Mouse (Mus musculus): ENCODE measurements around the gene Chrna9. TPM values are rescaled to one million over a fixed set of nuclear protein-coding genes. Genes with fewer than 3 reads are reported as not detected.
"Not testable (repeated sequence)": the region's sequence is repeated elsewhere in the genome, so short reads cannot be mapped to it uniquely, and the experiment has no call there.

Gene Chrna9
- polyA plus RNA-seq, 1 experiment from 2014 or later: 0.57 TPM

DNA sequence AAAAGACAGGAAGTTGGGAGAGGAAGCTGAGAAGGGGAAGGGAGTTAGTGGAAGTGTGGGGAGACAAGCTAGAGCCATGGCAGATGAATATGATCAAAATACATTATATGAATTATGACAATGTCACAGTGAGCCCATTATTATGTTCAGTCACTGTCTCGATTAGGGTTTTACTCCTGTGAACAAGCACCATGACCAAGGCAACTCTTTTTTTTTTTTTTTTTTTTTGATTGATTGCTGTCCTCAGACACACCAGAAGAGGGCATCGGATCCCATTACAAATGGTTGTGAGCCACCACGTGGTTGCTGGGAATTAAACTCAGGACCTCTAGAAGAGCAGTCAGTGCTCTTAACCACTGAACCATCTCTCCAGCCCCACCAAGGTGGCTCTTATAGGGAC is 52.3 kb downstream of the Chrna9 start:
- not testable (repeated sequence) for ATAC-seq (ENCODE audit: insufficient read depth, low FRiP score, low TSS enrichment)

DNA sequence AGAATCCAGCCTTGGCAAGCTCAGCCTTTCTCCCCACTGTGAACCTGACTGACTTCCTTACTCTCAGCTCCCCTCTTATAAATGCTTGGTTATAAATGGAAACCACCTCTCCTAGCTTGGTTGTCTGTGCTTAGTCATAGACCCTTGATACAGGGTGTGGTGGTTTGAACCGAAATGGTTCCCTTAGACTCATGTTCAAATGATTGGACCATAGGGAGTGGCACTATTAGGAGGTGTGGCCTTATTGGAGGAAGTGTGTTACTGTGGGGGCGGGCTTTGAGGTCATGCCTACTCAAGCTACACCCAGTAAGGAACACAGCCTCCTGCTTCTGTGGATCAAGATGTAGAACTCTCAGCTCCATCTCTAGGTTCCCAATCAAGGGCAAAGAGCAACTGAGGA is 56.5 kb downstream of the Chrna9 start:
- no peaks in the 10 kb centered on the region for H3K36me3 ChIP-seq (ENCODE audit: control insufficient read depth, insufficient read depth, low read length)
- H3K9ac ChIP-seq (ENCODE audit: low read length): no peak overlapping the region
- H3K9me3 ChIP-seq (ENCODE audit: control insufficient read depth, low read length): no peaks in the 10 kb centered on the region
- ATAC-seq (ENCODE audit: insufficient read depth, low FRiP score, low TSS enrichment) (no peak), DNase-seq (ENCODE audit: low spot score) (no peak)
- no peaks in the 10 kb centered on the region for H3K4me1 ChIP-seq (ENCODE audit: control insufficient read depth, insufficient read depth, low read length)
- no peak overlapping the region for H3K4me3 ChIP-seq (ENCODE audit: low read depth, low read length)
- H3K27me3 ChIP-seq (ENCODE audit: control insufficient read depth, insufficient read depth, low read length): no peaks in the 10 kb centered on the region
- H3K27ac ChIP-seq (ENCODE audit: low read depth, low read length): no peak overlapping the region
- H3K4me2 ChIP-seq (ENCODE audit: low read depth): no peak overlapping the region
- WGBS: 91% methylated on average over 2 of the region's 2 CpGs

More for the DNA sequence above, 52.3 kb downstream of the Chrna9 start:
- WGBS: 73% methylated on average over 3 of the region's 3 CpGs
- not testable (repeated sequence) for H3K27ac ChIP-seq (ENCODE audit: low read depth, low read length); H3K4me1 ChIP-seq (ENCODE audit: control insufficient read depth, insufficient read depth, low read length); DNase-seq (ENCODE audit: low spot score); H3K9ac ChIP-seq (ENCODE audit: low read length); H3K4me3 ChIP-seq (ENCODE audit: low read depth, low read length); H3K36me3 ChIP-seq (ENCODE audit: control insufficient read depth, insufficient read depth, low read length); H3K4me2 ChIP-seq (ENCODE audit: low read depth); H3K27me3 ChIP-seq (ENCODE audit: control insufficient read depth, insufficient read depth, low read length); H3K9me3 ChIP-seq (ENCODE audit: control insufficient read depth, low read length)

DNA sequence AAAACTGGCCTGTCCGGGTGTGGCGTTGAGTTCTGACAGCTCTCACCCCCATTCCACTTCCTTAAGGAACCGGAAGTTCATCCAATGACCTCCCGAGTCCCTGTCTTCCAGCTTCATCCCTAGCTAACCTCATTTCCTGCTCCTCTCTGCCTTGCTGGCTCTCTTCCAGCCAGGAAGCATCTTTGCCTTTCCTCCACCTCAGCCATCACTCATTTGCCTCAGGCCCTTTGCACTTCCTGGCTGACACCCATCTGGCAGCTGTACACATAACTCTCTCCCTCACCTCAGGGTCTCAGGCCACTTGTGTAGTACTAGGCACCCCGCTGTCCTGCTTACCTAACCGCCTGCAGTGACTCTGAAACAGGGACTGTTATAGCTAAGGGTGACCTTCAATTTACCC is 59.9 kb downstream of the Chrna9 start:
- 84% methylated on average over 6 of the region's 6 CpGs for WGBS
- Histone ChIP-seq H3K27ac (ENCODE audit: low read depth, low read length) (no peak overlapping the region), H3K27me3 (ENCODE audit: control insufficient read depth, insufficient read depth, low read length) (no peaks in the 10 kb centered on the region), H3K36me3 (ENCODE audit: control insufficient read depth, insufficient read depth, low read length) (no peaks in the 10 kb centered on the region), H3K9ac (ENCODE audit: low read length) (no peak overlapping the region), H3K9me3 (ENCODE audit: control insufficient read depth, low read length) (no peaks in the 10 kb centered on the region), H3K4me1 (ENCODE audit: control insufficient read depth, insufficient read depth, low read length) (no peaks in the 10 kb centered on the region), H3K4me2 (ENCODE audit: low read depth) (no peak overlapping the region), H3K4me3 (ENCODE audit: low read depth, low read length) (no peak overlapping the region)
- ATAC-seq (ENCODE audit: insufficient read depth, low FRiP score, low TSS enrichment) (no peak), DNase-seq (ENCODE audit: low spot score) (no peak)

DNA sequence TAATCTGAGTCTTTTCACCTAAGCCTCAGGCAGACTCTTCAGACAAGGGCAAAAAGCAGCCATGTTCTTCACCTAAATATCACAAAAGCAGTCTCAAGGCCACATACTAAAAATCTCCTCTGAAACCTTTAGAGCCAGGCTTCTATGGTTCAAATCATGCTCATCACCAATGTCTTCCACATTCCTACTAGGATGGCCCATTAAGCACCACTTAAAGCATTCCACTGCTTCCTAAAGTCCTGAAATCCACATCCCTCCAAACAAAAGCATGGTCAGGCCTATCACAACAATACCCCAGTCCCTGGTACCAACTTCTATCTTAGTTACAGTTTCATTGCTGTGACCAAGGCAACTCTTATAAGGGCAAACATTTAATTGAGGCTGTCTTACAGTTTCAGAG is 63.1 kb downstream of the Chrna9 start:
- no peak for ATAC-seq (ENCODE audit: insufficient read depth, low FRiP score, low TSS enrichment)
- Histone ChIP-seq H3K4me3 (ENCODE audit: low read depth, low read length) (no peak overlapping the region), H3K27me3 (ENCODE audit: control insufficient read depth, insufficient read depth, low read length) (no peaks in the 10 kb centered on the region), H3K4me2 (ENCODE audit: low read depth) (no peak overlapping the region), H3K9ac (ENCODE audit: low read length) (no peak overlapping the region), H3K9me3 (ENCODE audit: control insufficient read depth, low read length) (no peaks in the 10 kb centered on the region), H3K36me3 (ENCODE audit: control insufficient read depth, insufficient read depth, low read length) (no peaks in the 10 kb centered on the region), H3K27ac (ENCODE audit: low read depth, low read length) (no peak overlapping the region), H3K4me1 (ENCODE audit: control insufficient read depth, insufficient read depth, low read length) (no peaks in the 10 kb centered on the region)
- DNase-seq (ENCODE audit: low spot score): no peak

DNA sequence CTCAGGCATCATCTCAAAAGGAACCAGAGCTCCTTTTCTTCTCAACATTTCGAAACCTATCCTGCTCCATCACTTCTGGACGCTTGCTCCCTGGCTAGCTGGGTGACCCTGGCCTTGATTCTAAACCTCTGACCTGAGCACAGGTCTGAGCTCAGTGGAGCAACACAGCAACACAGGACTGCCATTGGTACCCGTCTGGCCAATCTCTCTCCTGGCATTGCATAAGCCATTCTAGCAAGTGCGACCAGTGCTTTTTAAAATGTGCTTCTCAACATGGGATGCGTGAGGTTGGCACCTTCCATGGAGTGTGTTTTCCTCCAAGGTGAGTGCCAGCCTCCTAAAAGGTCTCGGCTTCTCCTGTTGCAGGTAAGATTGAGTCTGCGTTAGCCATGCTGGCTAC is 64.4 kb downstream of the Chrna9 start:
- Histone ChIP-seq H3K9ac (ENCODE audit: low read length) (no peak overlapping the region), H3K4me1 (ENCODE audit: control insufficient read depth, insufficient read depth, low read length) (no peaks in the 10 kb centered on the region), H3K9me3 (ENCODE audit: control insufficient read depth, low read length) (no peaks in the 10 kb centered on the region), H3K27me3 (ENCODE audit: control insufficient read depth, insufficient read depth, low read length) (no peaks in the 10 kb centered on the region), H3K27ac (ENCODE audit: low read depth, low read length) (no peak overlapping the region), H3K4me2 (ENCODE audit: low read depth) (no peak overlapping the region), H3K4me3 (ENCODE audit: low read depth, low read length) (no peak overlapping the region), H3K36me3 (ENCODE audit: control insufficient read depth, insufficient read depth, low read length) (no peaks in the 10 kb centered on the region)
- DNase-seq (ENCODE audit: low spot score) (no peak), ATAC-seq (ENCODE audit: insufficient read depth, low FRiP score, low TSS enrichment) (no peak)
- 91% methylated on average over 7 of the region's 7 CpGs for WGBS

DNA sequence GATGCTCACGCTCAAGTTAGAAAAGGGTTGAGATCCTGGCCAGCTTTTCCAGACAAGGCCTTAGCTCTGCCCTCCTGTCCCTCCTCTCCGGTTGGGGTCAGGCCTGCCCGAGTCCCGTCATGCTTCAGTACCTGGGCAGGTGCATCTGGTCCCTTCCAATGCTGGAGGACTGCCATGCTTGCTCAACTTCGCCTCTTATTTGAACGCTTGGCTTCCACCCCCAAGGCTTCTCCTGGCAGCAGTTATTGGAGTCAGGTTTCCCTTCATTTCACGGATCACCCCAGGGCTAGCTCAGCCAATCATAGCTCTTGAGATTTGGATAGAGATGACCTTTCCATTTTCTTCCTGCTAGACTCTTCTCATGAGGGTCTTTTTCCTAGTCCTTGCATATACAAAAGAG is 65.4 kb downstream of the Chrna9 start:
- no peak for DNase-seq (ENCODE audit: low spot score)
- H3K9ac ChIP-seq (ENCODE audit: low read length): no peak overlapping the region
- no peak overlapping the region for H3K4me3 ChIP-seq (ENCODE audit: low read depth, low read length)
- no peak overlapping the region for H3K4me2 ChIP-seq (ENCODE audit: low read depth)
- H3K9me3 ChIP-seq (ENCODE audit: control insufficient read depth, low read length): no peaks in the 10 kb centered on the region
- H3K4me1 ChIP-seq (ENCODE audit: control insufficient read depth, insufficient read depth, low read length): no peaks in the 10 kb centered on the region
- 83% methylated on average over 7 of the region's 7 CpGs for WGBS
- no peak overlapping the region for H3K27ac ChIP-seq (ENCODE audit: low read depth, low read length)
- H3K36me3 ChIP-seq (ENCODE audit: control insufficient read depth, insufficient read depth, low read length): no peaks in the 10 kb centered on the region
- no peak for ATAC-seq (ENCODE audit: insufficient read depth, low FRiP score, low TSS enrichment)
- no peaks in the 10 kb centered on the region for H3K27me3 ChIP-seq (ENCODE audit: control insufficient read depth, insufficient read depth, low read length)

DNA sequence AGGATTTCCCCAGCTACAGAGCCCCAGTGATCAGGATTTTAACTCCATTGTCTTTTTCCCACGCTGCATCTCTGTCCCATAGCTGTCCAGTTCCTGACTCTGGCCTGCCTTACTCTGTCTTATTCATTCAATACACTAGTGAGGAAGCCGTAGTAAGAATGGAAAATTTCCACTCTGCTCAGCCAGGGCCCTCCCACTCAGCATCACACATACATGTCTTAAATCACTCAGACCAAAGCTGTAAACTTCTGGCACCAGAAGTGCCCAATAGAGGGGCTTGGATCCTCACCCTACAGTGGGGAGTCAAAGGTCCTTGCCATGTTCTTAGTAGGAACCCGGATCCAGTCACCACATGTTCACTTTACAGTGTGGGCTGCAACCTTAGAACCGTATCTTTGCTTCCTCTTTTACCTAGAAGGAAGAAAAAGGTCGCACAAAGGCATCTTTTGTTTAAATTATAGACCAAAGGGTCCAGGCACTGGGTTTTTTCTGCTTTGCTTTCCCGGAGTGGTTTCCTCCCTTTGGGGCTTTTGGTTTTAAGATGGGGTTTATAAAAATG is 65.9 kb downstream of the Chrna9 start:
- DNase-seq (ENCODE audit: low spot score) (no peak), ATAC-seq (ENCODE audit: insufficient read depth, low FRiP score, low TSS enrichment) (no peak)
- 75% methylated on average over 6 of the region's 6 CpGs for WGBS
- H3K36me3 ChIP-seq (ENCODE audit: control insufficient read depth, insufficient read depth, low read length): no peaks in the 10 kb centered on the region
- no peak overlapping the region for H3K4me2 ChIP-seq (ENCODE audit: low read depth)
- H3K4me1 ChIP-seq (ENCODE audit: control insufficient read depth, insufficient read depth, low read length): no peaks in the 10 kb centered on the region
- no peak overlapping the region for H3K9ac ChIP-seq (ENCODE audit: low read length)
- H3K27ac ChIP-seq (ENCODE audit: low read depth, low read length): no peak overlapping the region
- H3K4me3 ChIP-seq (ENCODE audit: low read depth, low read length): no peak overlapping the region
- H3K9me3 ChIP-seq (ENCODE audit: control insufficient read depth, low read length): no peaks in the 10 kb centered on the region
- H3K27me3 ChIP-seq (ENCODE audit: control insufficient read depth, insufficient read depth, low read length): no peaks in the 10 kb centered on the region

DNA sequence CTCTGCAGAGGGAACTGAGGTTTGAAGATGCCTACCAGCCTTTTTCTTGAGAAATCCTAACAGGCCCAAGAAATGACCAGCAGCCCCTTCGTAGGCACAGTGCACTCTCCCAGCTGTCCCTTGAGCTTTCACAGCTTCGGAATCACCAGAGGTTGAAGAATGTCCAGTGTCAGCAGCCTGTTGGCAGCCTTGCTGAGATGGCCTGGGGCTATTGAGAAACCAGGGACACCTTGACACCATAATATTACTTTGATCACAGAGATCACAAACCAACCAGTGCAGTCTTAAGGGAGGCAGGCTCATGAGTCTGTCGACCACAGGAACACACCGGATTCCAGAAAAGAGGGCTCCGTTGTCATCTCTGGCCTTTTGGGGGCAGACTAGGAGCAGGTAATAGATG is 66.5 kb downstream of the Chrna9 start:
- ATAC-seq (ENCODE audit: insufficient read depth, low FRiP score, low TSS enrichment) (no peak), DNase-seq (ENCODE audit: low spot score) (no peak)
- WGBS: 75% methylated on average over 5 of the region's 5 CpGs
- H3K4me2 ChIP-seq (ENCODE audit: low read depth): no peak overlapping the region
- H3K4me3 ChIP-seq (ENCODE audit: low read depth, low read length): no peak overlapping the region
- H3K36me3 ChIP-seq (ENCODE audit: control insufficient read depth, insufficient read depth, low read length): no peaks in the 10 kb centered on the region
- no peaks in the 10 kb centered on the region for H3K4me1 ChIP-seq (ENCODE audit: control insufficient read depth, insufficient read depth, low read length)
- no peaks in the 10 kb centered on the region for H3K27me3 ChIP-seq (ENCODE audit: control insufficient read depth, insufficient read depth, low read length)
- no peaks in the 10 kb centered on the region for H3K9me3 ChIP-seq (ENCODE audit: control insufficient read depth, low read length)
- no peak overlapping the region for H3K9ac ChIP-seq (ENCODE audit: low read length)
- H3K27ac ChIP-seq (ENCODE audit: low read depth, low read length): no peak overlapping the region

DNA sequence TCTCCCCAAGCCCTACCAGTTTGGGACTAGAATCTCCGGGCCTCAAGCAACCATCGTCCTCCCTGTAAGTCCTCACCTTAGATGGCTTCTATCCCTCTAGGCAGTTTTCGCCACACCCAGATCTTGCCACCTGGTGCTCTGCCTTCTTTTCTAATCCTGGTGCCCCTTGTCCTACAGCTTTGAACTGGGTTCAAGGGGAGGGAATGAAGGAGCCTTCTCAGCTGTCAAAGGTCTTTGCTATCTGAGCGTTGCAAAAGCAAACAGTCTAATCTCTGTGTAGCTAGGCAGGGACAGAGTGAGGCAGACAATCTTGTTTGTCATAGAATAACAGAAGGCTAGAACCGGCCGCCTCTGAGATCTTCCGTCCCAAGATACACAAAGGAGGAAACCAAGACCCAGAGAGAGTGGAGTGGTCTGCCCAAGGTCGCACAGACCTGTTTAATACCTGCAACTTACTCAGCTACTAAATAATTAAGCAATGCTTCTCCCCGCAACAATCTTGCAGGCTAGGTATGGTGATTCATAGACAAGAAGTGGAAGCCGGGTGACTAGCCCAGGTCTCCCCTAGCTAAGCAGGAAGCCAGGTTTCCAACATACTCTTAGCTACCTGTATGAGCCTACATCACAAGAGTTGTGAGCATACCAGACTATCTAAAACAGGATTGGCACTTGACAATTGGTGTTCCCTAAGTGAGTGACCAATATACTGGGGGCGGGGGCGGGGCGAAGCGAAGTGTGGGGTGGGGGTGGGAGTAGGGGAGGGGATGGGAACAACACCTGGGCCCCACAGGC is 69.6 kb downstream of the Chrna9 start, which contains the start of gene 9130230L23Rik:
Gene 9130230L23Rik (minus strand): TSS at position 152 of the 792 bp plus-strand sequence.
- Histone ChIP-seq H3K4me1 (ENCODE audit: control insufficient read depth, insufficient read depth, low read length) (no peaks in the 10 kb centered on the region), H3K27ac (ENCODE audit: low read depth, low read length) (no peak within 1 kb of the TSS), H3K36me3 (ENCODE audit: control insufficient read depth, insufficient read depth, low read length) (no peaks in the 10 kb centered on the region), H3K27me3 (ENCODE audit: control insufficient read depth, insufficient read depth, low read length) (no peaks in the 10 kb centered on the region), H3K4me2 (ENCODE audit: low read depth) (no peak within 1 kb of the TSS), H3K9ac (ENCODE audit: low read length) (no peak within 1 kb of the TSS), H3K4me3 (ENCODE audit: low read depth, low read length) (no peak within 1 kb of the TSS), H3K9me3 (ENCODE audit: control insufficient read depth, low read length) (no peaks in the 10 kb centered on the region)
- ATAC-seq (ENCODE audit: insufficient read depth, low FRiP score, low TSS enrichment): no peak
- WGBS: 70% methylated on average over 14 of the region's 14 CpGs
- DNase-seq (ENCODE audit: low spot score): no peak

All from neural tube, embryonic 11.5 days (tissue).